ENCODE assay signal across 19 mouse cellular contexts in the genomic region with DNA sequence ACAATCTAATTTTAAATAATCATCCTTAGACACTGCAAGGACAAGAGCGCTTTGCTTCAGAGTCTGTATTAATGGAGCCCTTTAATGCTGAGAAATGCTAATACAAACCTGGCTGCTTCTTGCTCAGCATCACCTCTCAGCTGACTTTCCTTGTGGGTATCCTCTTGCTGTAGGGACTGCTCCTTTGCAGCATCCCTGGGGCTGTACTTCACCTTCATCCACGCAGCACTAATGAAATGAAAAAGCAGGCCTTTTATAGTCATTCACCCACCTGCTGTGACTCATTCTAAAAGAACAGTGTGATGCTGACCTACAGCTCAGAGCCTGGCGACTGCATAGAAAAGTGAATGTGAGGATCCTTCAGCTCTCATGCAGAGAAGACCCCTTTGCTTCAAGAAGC. TPM values are rescaled to one million over a fixed set of nuclear protein-coding genes. Genes with fewer than 3 reads are reported as not detected.
A peak's percentile ranks its signal among the peaks of the same experiment; 100 is the strongest.
DNase-seq lines count a peak whose midpoint lies in the region; ATAC-seq and TF ChIP-seq lines count a peak whose summit lies in the region.
"Had no signal": no experiment of that assay in that cellular context is flagged by ENCODE, and none has a peak within 500 bp of the region (broad histone marks: within the 10 kb centered on the region; RNA-seq: fewer than 3 reads in every experiment).

No protein-coding gene starts in this region.

- WGBS in hindbrain, postnatal 0 days = 22% methylated on average over 3 of the region's 3 CpGs
- WGBS in hindbrain, embryonic 12.5 days = 24% methylated on average over 3 of the region's 3 CpGs
- 33% methylated on average over 3 of the region's 3 CpGs for WGBS in midbrain, postnatal 0 days

- no peak for TF ChIP-seq CTCF in hindbrain, postnatal 0 days (IDR thresholded peaks at IDR 0.05; ENCODE audit: low read depth)
- TF ChIP-seq CTCF in brain, embryonic 14.5 days (IDR thresholded peaks at IDR 0.05; ENCODE audit: borderline replicate concordance, extremely low read depth, insufficient read depth, insufficient read length) = no peak
- TF ChIP-seq CTCF in midbrain, postnatal 0 days (IDR thresholded peaks at IDR 0.05) = no peak

- H3K4me1 ChIP-seq in hindbrain, postnatal 0 days (ENCODE audit: insufficient read depth, low read length) = no peaks in the 10 kb centered on the region
- no peaks in the 10 kb centered on the region for H3K4me1 ChIP-seq in hindbrain, embryonic 12.5 days
- no peaks in the 10 kb centered on the region for H3K4me1 ChIP-seq in midbrain, postnatal 0 days (ENCODE audit: insufficient read depth, low read length)
- H3K4me1 ChIP-seq: heart, embryonic 15.5 days; hindbrain, embryonic 15.5 days; limb, embryonic 12.5 days; liver, embryonic 15.5 days; megakaryocyte, embryonic 14.5 days had no signal

- H3K9ac ChIP-seq in hindbrain, postnatal 0 days (replicated peaks; ENCODE audit: low read length) = no peak overlapping the region
- H3K9ac ChIP-seq in hindbrain, embryonic 12.5 days = no peak overlapping the region
- H3K9ac ChIP-seq in midbrain, postnatal 0 days (replicated peaks; ENCODE audit: low read length, poor library complexity, severe bottlenecking) = no peak overlapping the region
- H3K9ac ChIP-seq: heart, embryonic 15.5 days; hindbrain, embryonic 15.5 days; limb, embryonic 12.5 days; liver, embryonic 15.5 days; neural tube, embryonic 12.5 days had no signal

- no peak overlapping the region for H3K4me2 ChIP-seq in hindbrain, postnatal 0 days (ENCODE audit: low read depth, low read length)
- H3K4me2 ChIP-seq in hindbrain, embryonic 12.5 days (replicated peaks) = no peak overlapping the region
- no peak overlapping the region for H3K4me2 ChIP-seq in midbrain, postnatal 0 days (ENCODE audit: low read depth, low read length, poor library complexity, severe bottlenecking)
- H3K4me2 ChIP-seq: heart, embryonic 15.5 days; hindbrain, embryonic 15.5 days; limb, embryonic 12.5 days; liver, embryonic 15.5 days; neural tube, embryonic 12.5 days had no signal

- H3K27me3 ChIP-seq in hindbrain, postnatal 0 days (ENCODE audit: insufficient read depth, low read length) = no peaks in the 10 kb centered on the region
- H3K27me3 ChIP-seq in hindbrain, embryonic 12.5 days = no peaks in the 10 kb centered on the region
- H3K27me3 ChIP-seq in midbrain, postnatal 0 days (ENCODE audit: insufficient read depth, low read length) = no peaks in the 10 kb centered on the region
- H3K27me3 ChIP-seq: heart, embryonic 15.5 days; hindbrain, embryonic 15.5 days; limb, embryonic 12.5 days; liver, embryonic 15.5 days; megakaryocyte, embryonic 14.5 days; neural tube, embryonic 12.5 days had no signal

- H3K4me3 ChIP-seq in hindbrain, postnatal 0 days (ENCODE audit: low read length) = no peak overlapping the region
- H3K4me3 ChIP-seq in hindbrain, embryonic 12.5 days = no peak overlapping the region
- H3K4me3 ChIP-seq in midbrain, postnatal 0 days (ENCODE audit: low read depth, low read length) = no peak overlapping the region
- H3K4me3 ChIP-seq: heart, embryonic 15.5 days; hindbrain, embryonic 15.5 days; limb, embryonic 12.5 days; liver, embryonic 15.5 days; megakaryocyte, embryonic 14.5 days; neural tube, embryonic 12.5 days had no signal

- H3K36me3 ChIP-seq in hindbrain, postnatal 0 days (ENCODE audit: insufficient read depth, low read length) = peaks cover 32% of the 10 kb centered on the region; the same call in 1 of the 2 replicates
- H3K36me3 ChIP-seq in hindbrain, embryonic 12.5 days = peaks cover 62% of the 10 kb centered on the region
- peaks cover 32% of the 10 kb centered on the region for H3K36me3 ChIP-seq in midbrain, postnatal 0 days (ENCODE audit: insufficient read depth, low read length)

- ATAC-seq in hindbrain, postnatal 0 days = no peak
- ATAC-seq in hindbrain, embryonic 12.5 days (ENCODE audit: low FRiP score) = no peak
- ATAC-seq in midbrain, postnatal 0 days (ENCODE audit: low FRiP score) = no peak

- no peak overlapping the region for H3K27ac ChIP-seq in hindbrain, postnatal 0 days
- H3K27ac ChIP-seq in hindbrain, embryonic 12.5 days = no peak overlapping the region
- no peak overlapping the region for H3K27ac ChIP-seq in midbrain, postnatal 0 days (ENCODE audit: low read depth, low read length)
- H3K27ac ChIP-seq: heart, embryonic 15.5 days; hindbrain, embryonic 15.5 days; limb, embryonic 12.5 days; liver, embryonic 15.5 days; neural tube, embryonic 12.5 days had no signal

- intact Hi-C loops in gastrocnemius, postnatal 36 days (cut with DNase I) = no loop called here

- TF ChIP-seq POLR2A in brain, embryonic 14.5 days (IDR thresholded peaks at IDR 0.05; ENCODE audit: borderline replicate concordance, extremely low read depth, insufficient read depth, insufficient read length, poor library complexity, severe bottlenecking) = no peak

- DNase-seq in hindbrain, postnatal 0 days (ENCODE audit: low spot score) = peak; percentile 18
- DNase-seq in Muller cell, postnatal 12 days (ENCODE audit: inconsistent ontology term) = peak; percentile 73
- peak; percentile 67 for DNase-seq in brain, embryonic 14.5 days (ENCODE audit: low read depth)
- DNase-seq in midbrain, postnatal 0 days (ENCODE audit: low spot score) = peak; percentile 12
- no peak for DNase-seq in gastrocnemius, postnatal 36 days
- no peak for DNase-seq in c-Kit-positive CD71-positive TER-119-positive erythroid progenitor cells, embryonic 14.5 days (ENCODE audit: low spot score)
- DNase-seq: cerebellum, adult 2 months; kidney, adult 9 months; lung, postnatal 10 days had no signal

- no peaks in the 10 kb centered on the region for H3K9me3 ChIP-seq in hindbrain, postnatal 0 days (ENCODE audit: low read length)
- no peaks in the 10 kb centered on the region for H3K9me3 ChIP-seq in hindbrain, embryonic 12.5 days (replicated peaks)
- no peaks in the 10 kb centered on the region for H3K9me3 ChIP-seq in midbrain, postnatal 0 days (ENCODE audit: low read length)
- H3K9me3 ChIP-seq: heart, embryonic 15.5 days; hindbrain, embryonic 15.5 days; limb, embryonic 12.5 days; liver, embryonic 15.5 days; megakaryocyte, embryonic 14.5 days; neural tube, embryonic 12.5 days had no signal

RNA-seq across cellular contexts. Expression of gene Gm43951, which starts 30.1 kb away (rescaled TPM):
- 1.7 and 1.8 TPM in 2 replicates for total RNA-seq in hindbrain, postnatal 0 days (2014; rRNA removed)
- 1.2 and 1.4 TPM in 2 replicates for polyA plus RNA-seq in hindbrain, postnatal 0 days (2015; fragmentation: Nextera tagmentation; extraction: Ambion mirVana)
- 0.91 and 1.1 TPM in 2 replicates for polyA plus RNA-seq in hindbrain, embryonic 12.5 days (2016; fragmentation: Nextera tagmentation; extraction: Ambion mirVana)
- 3.2 and 6.6 TPM in 2 replicates for polyA plus RNA-seq in brain, embryonic 14.5 days (2012; rRNA removed)
- 2.5 and 2.6 TPM in 2 replicates for total RNA-seq in midbrain, postnatal 0 days (2014; rRNA removed)
- polyA plus RNA-seq in midbrain, postnatal 0 days (2015; fragmentation: Nextera tagmentation; extraction: Ambion mirVana) = 1.1 and 1.5 TPM in 2 replicates
- under 1 TPM; 0.07 to 0.23 TPM for total RNA-seq in gastrocnemius, postnatal 36 days (2021)
- polyA plus RNA-seq: liver, embryonic 15.5 days; stomach, embryonic 14.5 days had no signal

RNA-seq across cellular contexts. Expression of gene 4933427D14Rik, which starts 30.7 kb away (rescaled TPM):
- 12.0 and 14.4 TPM in 2 replicates for total RNA-seq in hindbrain, postnatal 0 days (2014; rRNA removed)
- polyA plus RNA-seq in hindbrain, postnatal 0 days (2015; fragmentation: Nextera tagmentation; extraction: Ambion mirVana) = 17.0 and 17.2 TPM in 2 replicates
- 19.6 and 19.9 TPM in 2 replicates for polyA plus RNA-seq in hindbrain, embryonic 12.5 days (2016; fragmentation: Nextera tagmentation; extraction: Ambion mirVana)
- polyA plus RNA-seq in brain, embryonic 14.5 days (2012; rRNA removed) = 28.2 and 31.3 TPM in 2 replicates
- 16.6 and 21.9 TPM in 2 replicates for total RNA-seq in midbrain, postnatal 0 days (2014; rRNA removed)
- polyA plus RNA-seq in midbrain, postnatal 0 days (2015; fragmentation: Nextera tagmentation; extraction: Ambion mirVana) = 13.7 and 20.6 TPM in 2 replicates
- 1 to 10 TPM in 1 of 2 experiments, under 1 TPM in 1; 0.77 to 1.2 TPM for total RNA-seq in gastrocnemius, postnatal 36 days (2021)

RNA-seq across cellular contexts. Expression of gene Txndc17, which starts 30.8 kb away (rescaled TPM):
- 46.6 and 51.2 TPM in 2 replicates for total RNA-seq in hindbrain, postnatal 0 days (2014; rRNA removed)
- polyA plus RNA-seq in hindbrain, postnatal 0 days (2015; fragmentation: Nextera tagmentation; extraction: Ambion mirVana) = 161 and 162 TPM in 2 replicates
- polyA plus RNA-seq in hindbrain, embryonic 12.5 days (2016; fragmentation: Nextera tagmentation; extraction: Ambion mirVana) = 159 and 167 TPM in 2 replicates
- polyA plus RNA-seq in brain, embryonic 14.5 days (2012; rRNA removed) = 66.5 and 78.4 TPM in 2 replicates
- total RNA-seq in midbrain, postnatal 0 days (2014; rRNA removed) = 54.1 and 57.7 TPM in 2 replicates
- 137 TPM in 2 replicates for polyA plus RNA-seq in midbrain, postnatal 0 days (2015; fragmentation: Nextera tagmentation; extraction: Ambion mirVana)
- 10 to 100 TPM; 27.6 to 28.5 TPM for total RNA-seq in gastrocnemius, postnatal 36 days (2021)

RNA-seq across cellular contexts. Expression of gene Med31, which starts 38.8 kb away (rescaled TPM):
- 11.0 and 20.3 TPM in 2 replicates for total RNA-seq in hindbrain, postnatal 0 days (2014; rRNA removed)
- polyA plus RNA-seq in hindbrain, postnatal 0 days (2015; fragmentation: Nextera tagmentation; extraction: Ambion mirVana) = 39.5 and 44.5 TPM in 2 replicates
- 49.6 and 57.6 TPM in 2 replicates for polyA plus RNA-seq in hindbrain, embryonic 12.5 days (2016; fragmentation: Nextera tagmentation; extraction: Ambion mirVana)
- 33.8 and 52.6 TPM in 2 replicates for polyA plus RNA-seq in brain, embryonic 14.5 days (2012; rRNA removed)
- 21.4 and 26.5 TPM in 2 replicates for total RNA-seq in midbrain, postnatal 0 days (2014; rRNA removed)
- 40.7 and 42.4 TPM in 2 replicates for polyA plus RNA-seq in midbrain, postnatal 0 days (2015; fragmentation: Nextera tagmentation; extraction: Ambion mirVana)
- total RNA-seq in gastrocnemius, postnatal 36 days (2021) = 1 to 10 TPM; 4.4 to 7.2 TPM

RNA-seq across cellular contexts. Expression of gene Pitpnm3, which starts 41.0 kb away (rescaled TPM):
- 25.1 and 26.3 TPM in 2 replicates for total RNA-seq in hindbrain, postnatal 0 days (2014; rRNA removed)
- 5.8 and 6.1 TPM in 2 replicates for polyA plus RNA-seq in hindbrain, postnatal 0 days (2015; fragmentation: Nextera tagmentation; extraction: Ambion mirVana)
- 1.1 and 1.8 TPM in 2 replicates for polyA plus RNA-seq in hindbrain, embryonic 12.5 days (2016; fragmentation: Nextera tagmentation; extraction: Ambion mirVana)
- 8.2 and 13.0 TPM in 2 replicates for polyA plus RNA-seq in brain, embryonic 14.5 days (2012; rRNA removed)
- total RNA-seq in midbrain, postnatal 0 days (2014; rRNA removed) = 29.6 and 33.0 TPM in 2 replicates
- 7.2 and 7.9 TPM in 2 replicates for polyA plus RNA-seq in midbrain, postnatal 0 days (2015; fragmentation: Nextera tagmentation; extraction: Ambion mirVana)
- 1 to 10 TPM; 1.1 to 1.9 TPM for total RNA-seq in gastrocnemius, postnatal 36 days (2021)
- total RNA-seq: common myeloid progenitor, adult 5-6 weeks; granulocyte monocyte progenitor cell, adult 5-6 weeks had no signal
- polyA plus RNA-seq: liver, embryonic 15.5 days had no signal

Comparison
In these comparisons a context has a peak if more than half of its experiments do, and no peak if none do; other contexts are left out.
1. DNase-seq: peak in hindbrain, postnatal 0 days (single experiment), Muller cell, postnatal 12 days (single experiment), brain, embryonic 14.5 days (single experiment) and midbrain, postnatal 0 days (single experiment); none in gastrocnemius, postnatal 36 days (0 of 2) and c-Kit-positive CD71-positive TER-119-positive erythroid progenitor cells, embryonic 14.5 days (single experiment).